Mouse (Mus musculus): ENCODE data around the gene Slc34a3. TPM values are rescaled to one million over a fixed set of nuclear protein-coding genes. Genes with fewer than 3 reads are reported as not detected.
A peak's percentile ranks its signal among the peaks of the same experiment; 100 is the strongest.

Slc34a3 gene
- polyA plus RNA-seq, 1 experiment: not detected

DNA sequence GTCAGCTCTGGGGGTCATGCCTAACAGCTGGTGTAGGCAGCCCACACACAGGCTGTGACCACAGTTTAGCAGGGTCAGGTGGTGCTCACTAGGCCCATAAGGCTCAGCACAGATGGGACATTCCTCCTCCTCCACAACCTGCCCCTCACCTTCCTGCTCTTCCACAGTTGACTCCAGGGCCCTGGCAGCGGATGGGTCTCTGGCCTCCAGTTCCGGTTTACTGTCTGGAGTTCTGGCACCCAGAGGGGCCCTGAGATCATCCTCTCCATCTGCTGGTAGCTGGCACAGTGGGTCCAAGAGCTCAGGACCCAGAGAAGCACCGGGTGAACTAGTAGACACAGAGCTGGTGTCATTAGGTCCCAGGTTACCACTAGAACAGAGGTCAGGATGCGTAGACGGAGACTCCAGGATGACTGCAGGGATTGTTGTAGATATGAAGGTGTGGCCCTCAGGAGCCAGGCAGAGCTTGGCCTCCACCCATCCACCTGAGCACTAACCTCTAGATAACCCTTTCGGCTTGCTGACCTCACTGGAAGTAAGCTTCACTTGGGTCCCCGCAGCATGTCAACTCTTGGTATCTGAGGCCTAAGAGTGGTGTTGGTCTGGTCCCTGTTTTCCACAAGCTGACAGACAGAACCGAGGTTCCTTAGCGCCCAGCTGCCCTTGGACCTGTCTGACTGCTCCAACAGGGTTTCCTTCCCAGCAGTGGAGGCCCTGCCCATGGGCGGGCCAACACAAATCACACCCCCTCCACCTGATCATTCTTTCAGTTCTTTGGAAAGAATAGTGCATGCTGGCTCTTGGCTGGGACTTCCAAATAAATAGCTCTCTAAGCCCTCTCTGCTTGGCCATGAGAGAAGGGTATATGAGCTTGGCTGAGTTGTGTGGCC, 12.3 kb upstream of the Slc34a3 start, which contains the start of gene AL732309.1:
Gene AL732309.1 (minus strand): TSS at position 681 of the 890 bp plus-strand sequence.
- no peak for TF ChIP-seq CTCF (IDR thresholded peaks at IDR 0.05; ENCODE audit: borderline replicate concordance, extremely low read depth, insufficient read depth, insufficient read length)
- TF ChIP-seq POLR2A (IDR thresholded peaks at IDR 0.05; ENCODE audit: borderline replicate concordance, extremely low read depth, insufficient read depth, insufficient read length, poor library complexity, severe bottlenecking): no peak
- DNase-seq (ENCODE audit: low read depth): no peak

DNA sequence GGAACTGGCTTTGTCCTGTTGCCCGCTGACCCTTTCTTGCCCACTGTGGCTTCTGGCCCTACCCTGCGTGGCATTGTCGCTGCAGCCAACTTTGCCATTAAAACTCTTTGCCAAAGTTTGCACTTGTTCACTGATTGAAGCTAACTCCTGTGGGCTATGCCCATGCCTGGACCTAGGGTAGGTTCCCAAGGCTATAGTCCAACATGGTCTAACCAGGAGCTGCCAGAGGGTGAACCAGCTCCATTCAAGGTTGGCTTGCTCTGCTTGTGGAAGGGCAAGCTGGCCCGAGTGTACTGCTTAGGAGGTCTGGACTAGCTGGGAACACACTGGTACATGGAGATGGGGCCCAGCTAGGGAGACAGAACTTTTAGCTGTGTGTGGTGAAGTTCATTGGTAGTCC, 10.0 kb upstream of the Slc34a3 start:
- no peak for DNase-seq (ENCODE audit: low read depth)
- TF ChIP-seq POLR2A (IDR thresholded peaks at IDR 0.05; ENCODE audit: borderline replicate concordance, extremely low read depth, insufficient read depth, insufficient read length, poor library complexity, severe bottlenecking) (no peak), CTCF (IDR thresholded peaks at IDR 0.05; ENCODE audit: borderline replicate concordance, extremely low read depth, insufficient read depth, insufficient read length) (no peak)

DNA sequence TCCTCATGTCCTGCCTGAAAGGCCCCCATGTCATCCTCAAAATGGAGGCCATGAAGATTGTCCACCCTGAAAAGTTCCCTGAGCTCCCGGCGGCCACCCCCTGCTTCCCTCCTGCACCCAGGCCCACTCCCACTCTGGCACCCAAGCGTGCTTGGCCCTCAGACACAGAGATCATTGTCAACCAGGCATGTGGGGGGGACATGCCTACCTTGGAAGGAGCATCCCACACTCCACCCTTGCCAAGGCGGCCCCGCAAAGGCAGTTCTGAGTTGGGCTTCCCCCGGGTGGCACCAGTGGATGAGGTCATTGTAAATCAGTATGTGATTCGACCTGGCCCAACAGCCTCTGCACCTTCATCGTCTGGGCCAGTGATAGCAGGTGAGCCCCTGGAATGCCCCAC, 9.2 kb upstream of the Slc34a3 start:
- TF ChIP-seq CTCF (IDR thresholded peaks at IDR 0.05; ENCODE audit: borderline replicate concordance, extremely low read depth, insufficient read depth, insufficient read length): no peak
- TF ChIP-seq POLR2A (IDR thresholded peaks at IDR 0.05; ENCODE audit: borderline replicate concordance, extremely low read depth, insufficient read depth, insufficient read length, poor library complexity, severe bottlenecking): no peak
- DNase-seq (ENCODE audit: low read depth): no peak

DNA sequence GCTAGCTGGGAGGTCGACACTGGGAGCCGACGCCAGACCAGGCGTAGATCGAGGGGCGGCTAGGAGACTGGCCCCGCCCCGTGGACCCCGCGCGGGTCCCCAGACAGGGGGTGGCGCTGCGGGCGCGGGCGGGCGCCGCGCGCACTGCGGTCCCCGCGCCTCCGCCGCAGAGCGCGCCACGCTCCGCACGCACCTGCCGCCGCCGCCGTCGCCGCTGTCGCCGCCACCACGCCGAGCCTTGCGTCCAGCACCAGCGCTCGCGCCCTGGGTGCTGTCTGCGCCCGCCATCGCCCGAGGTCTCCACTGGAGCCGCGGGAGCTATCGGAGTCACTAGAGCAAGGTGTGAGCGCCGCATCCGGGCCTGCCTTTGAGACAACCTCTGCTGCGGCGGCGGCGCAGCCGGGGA, 7.9 kb upstream of the Slc34a3 start, which contains the start of the genes Rnf208 and Cysrt1:
Gene Rnf208 (plus strand): TSS at position 155 of the 406 bp plus-strand sequence.
Gene Cysrt1 (minus strand): TSS at position 352 of the 406 bp plus-strand sequence.
- TF ChIP-seq CTCF (IDR thresholded peaks at IDR 0.05; ENCODE audit: borderline replicate concordance, extremely low read depth, insufficient read depth, insufficient read length): no peak
- TF ChIP-seq POLR2A (IDR thresholded peaks at IDR 0.05; ENCODE audit: borderline replicate concordance, extremely low read depth, insufficient read depth, insufficient read length, poor library complexity, severe bottlenecking): peak; percentile 63
- DNase-seq (ENCODE audit: low read depth): peak; percentile 56

DNA sequence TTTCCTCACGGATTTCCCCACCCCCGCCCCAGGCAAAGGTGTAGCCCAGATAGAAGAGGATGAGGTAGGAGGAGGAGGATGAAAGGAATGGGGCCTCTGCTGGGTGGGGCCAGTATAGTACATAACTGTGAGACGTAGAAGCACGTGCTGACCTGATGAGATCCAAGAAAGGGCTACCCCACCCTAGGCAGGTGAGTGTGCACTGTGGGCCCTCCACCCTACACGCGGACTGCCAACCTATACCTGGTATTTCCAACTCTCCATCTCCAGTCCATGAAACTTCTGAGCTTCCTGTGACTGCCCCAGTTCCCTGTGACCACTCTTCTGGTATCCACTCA, 7.2 kb upstream of the Slc34a3 start:
- TF ChIP-seq CTCF (IDR thresholded peaks at IDR 0.05; ENCODE audit: borderline replicate concordance, extremely low read depth, insufficient read depth, insufficient read length) (no peak), POLR2A (IDR thresholded peaks at IDR 0.05; ENCODE audit: borderline replicate concordance, extremely low read depth, insufficient read depth, insufficient read length, poor library complexity, severe bottlenecking) (no peak)
- DNase-seq (ENCODE audit: low read depth): no peak

DNA sequence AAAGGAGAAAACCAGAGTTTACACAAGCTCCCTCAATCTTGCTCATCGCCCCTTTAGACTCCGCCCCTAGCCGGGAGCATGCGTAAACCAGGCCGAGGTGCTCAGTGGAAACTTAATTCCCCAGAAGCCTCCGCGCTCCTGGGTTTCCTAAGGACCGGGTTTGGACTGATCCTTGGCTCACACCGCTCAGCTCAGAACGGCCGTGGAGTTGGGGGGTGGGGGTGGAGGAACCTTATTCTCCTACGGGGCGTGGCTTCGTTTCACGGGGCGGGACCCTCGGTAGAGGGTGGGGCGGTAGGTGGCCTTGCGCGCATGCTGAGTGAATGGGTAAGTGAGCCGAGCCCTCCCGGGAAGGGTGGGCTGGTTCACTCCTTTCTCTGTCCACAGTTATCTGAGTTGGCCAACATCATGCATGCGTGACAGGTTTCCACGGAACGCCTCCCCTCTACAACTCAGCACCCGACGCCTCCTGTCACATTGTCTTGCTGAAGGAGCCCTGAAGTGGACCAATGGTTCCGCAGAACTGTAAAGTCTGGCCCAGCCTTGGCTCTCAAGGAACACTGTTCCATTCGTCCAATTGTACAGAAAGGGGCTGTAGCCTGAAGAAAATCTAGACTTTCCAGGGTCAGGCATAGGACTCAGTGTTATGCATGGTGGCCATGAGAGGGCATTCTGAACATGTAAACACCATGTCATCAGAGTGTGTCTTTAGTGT, 6.7 kb upstream of the Slc34a3 start:
- peak; percentile 94 for DNase-seq (ENCODE audit: low read depth)
- TF ChIP-seq CTCF (IDR thresholded peaks at IDR 0.05; ENCODE audit: borderline replicate concordance, extremely low read depth, insufficient read depth, insufficient read length) (no peak), POLR2A (IDR thresholded peaks at IDR 0.05; ENCODE audit: borderline replicate concordance, extremely low read depth, insufficient read depth, insufficient read length, poor library complexity, severe bottlenecking) (0 out of 2 replicates have a peak, but pooled peaks have one; percentile 8)

DNA sequence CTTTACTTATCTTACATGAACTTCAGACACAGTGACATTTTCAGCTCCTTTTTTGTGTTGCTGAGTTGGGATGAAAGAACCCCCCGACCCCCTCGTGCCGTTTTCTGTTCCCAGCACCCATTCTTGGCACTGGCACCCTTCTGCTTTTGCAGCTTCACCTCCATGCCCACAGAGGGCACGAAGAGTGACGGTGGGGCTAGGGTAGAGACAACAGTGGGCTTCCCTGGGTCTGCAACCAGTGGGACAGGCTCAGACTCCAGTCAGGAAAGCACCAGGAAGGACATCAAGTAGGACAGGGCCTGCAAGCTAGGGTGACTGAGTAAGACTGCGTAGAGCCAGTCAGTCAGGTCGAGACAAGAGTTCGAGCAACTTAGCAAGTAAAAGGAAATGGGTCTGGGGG, 6.1 kb upstream of the Slc34a3 start:
- TF ChIP-seq POLR2A (IDR thresholded peaks at IDR 0.05; ENCODE audit: borderline replicate concordance, extremely low read depth, insufficient read depth, insufficient read length, poor library complexity, severe bottlenecking) (no peak), CTCF (IDR thresholded peaks at IDR 0.05; ENCODE audit: borderline replicate concordance, extremely low read depth, insufficient read depth, insufficient read length) (no peak)
- no peak for DNase-seq (ENCODE audit: low read depth)

DNA sequence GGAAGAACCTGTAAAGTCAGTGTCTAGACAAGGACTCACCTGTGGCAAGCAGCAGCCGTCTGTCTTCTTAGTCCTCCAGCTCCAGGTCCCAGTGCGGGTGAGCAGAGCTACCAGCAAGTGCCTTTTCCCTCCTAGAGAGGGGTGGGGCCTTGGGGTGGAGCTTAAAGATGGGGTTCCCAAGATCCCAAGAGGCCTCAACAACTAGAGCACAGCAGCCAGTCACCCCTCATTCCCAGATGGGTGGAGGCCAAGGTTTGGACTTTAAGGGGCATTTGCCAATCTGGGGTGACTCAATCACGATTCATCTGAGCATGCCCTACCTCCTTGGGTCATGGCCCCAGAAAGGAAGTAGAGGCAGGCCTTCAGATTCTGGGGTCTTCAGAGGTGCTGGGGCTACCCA, 5.6 kb upstream of the Slc34a3 start:
- TF ChIP-seq CTCF (IDR thresholded peaks at IDR 0.05; ENCODE audit: borderline replicate concordance, extremely low read depth, insufficient read depth, insufficient read length) (no peak), POLR2A (IDR thresholded peaks at IDR 0.05; ENCODE audit: borderline replicate concordance, extremely low read depth, insufficient read depth, insufficient read length, poor library complexity, severe bottlenecking) (no peak)
- DNase-seq (ENCODE audit: low read depth): no peak

DNA sequence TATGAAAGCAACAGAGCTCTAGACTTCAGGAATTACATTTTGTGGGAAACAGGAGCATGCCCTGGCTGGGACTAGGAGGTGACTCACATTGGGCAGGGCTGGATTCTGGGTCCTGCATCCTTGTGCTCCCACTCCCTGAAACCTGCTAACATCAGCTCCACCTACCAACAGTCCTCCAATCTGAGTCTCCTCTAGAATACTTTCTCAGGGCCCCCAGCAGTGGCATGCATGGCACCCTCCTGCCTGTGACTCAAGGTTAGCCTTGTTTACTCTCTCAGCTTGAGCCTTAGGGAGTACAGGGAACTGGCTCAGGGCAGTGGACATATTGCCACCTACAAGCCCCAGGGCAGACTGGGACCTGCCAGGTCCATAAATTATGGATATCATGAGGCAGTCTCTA, 3.9 kb upstream of the Slc34a3 start:
- no peak for DNase-seq (ENCODE audit: low read depth)
- TF ChIP-seq POLR2A (IDR thresholded peaks at IDR 0.05; ENCODE audit: borderline replicate concordance, extremely low read depth, insufficient read depth, insufficient read length, poor library complexity, severe bottlenecking) (no peak), CTCF (IDR thresholded peaks at IDR 0.05; ENCODE audit: borderline replicate concordance, extremely low read depth, insufficient read depth, insufficient read length) (no peak)

DNA sequence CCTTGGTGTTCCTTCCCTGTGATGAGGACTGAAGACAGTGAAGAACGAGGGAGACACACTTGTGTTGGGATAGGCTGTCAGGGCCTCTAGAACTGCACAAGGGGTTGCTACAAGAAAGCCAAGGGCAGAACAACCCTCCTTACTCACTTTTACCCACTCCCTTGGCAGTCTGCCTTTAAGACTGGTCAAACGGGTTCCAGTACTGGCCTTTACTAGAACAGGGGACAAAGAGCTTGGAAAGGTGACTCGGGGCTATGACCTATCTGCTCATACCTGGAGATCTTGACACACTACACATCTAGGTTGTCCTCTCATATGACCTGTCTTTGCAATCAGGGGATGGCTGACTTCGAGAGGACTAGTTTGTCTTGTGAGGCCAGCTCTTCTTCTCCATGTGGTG, 3.4 kb upstream of the Slc34a3 start:
- TF ChIP-seq CTCF (IDR thresholded peaks at IDR 0.05; ENCODE audit: borderline replicate concordance, extremely low read depth, insufficient read depth, insufficient read length) (no peak), POLR2A (IDR thresholded peaks at IDR 0.05; ENCODE audit: borderline replicate concordance, extremely low read depth, insufficient read depth, insufficient read length, poor library complexity, severe bottlenecking) (no peak)
- no peak for DNase-seq (ENCODE audit: low read depth)

DNA sequence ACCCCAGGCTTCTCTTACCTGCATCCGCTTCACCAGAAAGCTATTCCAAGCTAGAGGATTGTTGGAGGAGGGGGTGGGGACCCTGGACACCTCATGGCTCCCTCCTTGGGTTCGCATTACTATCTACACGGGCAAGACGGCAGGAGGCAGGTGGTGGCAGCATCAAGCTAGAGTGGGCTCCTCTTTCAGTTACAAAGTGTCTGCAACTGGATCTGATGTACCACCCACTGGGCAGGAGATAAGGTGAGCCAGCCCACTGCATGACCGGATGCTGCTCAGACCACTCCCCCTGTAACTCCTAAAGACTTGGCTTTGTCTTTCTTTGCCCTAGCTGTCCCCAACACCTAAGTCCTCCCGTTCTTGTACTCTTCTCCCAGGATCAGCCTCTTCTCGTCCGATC, 2.5 kb upstream of the Slc34a3 start, which contains the start of gene Rnf224:
Gene Rnf224 (minus strand): TSS at position 174 of the 400 bp plus-strand sequence.
- DNase-seq (ENCODE audit: low read depth): no peak
- TF ChIP-seq CTCF (IDR thresholded peaks at IDR 0.05; ENCODE audit: borderline replicate concordance, extremely low read depth, insufficient read depth, insufficient read length): no peak
- no peak for TF ChIP-seq POLR2A (IDR thresholded peaks at IDR 0.05; ENCODE audit: borderline replicate concordance, extremely low read depth, insufficient read depth, insufficient read length, poor library complexity, severe bottlenecking)
